Mouse (Mus musculus) heart, embryonic 16.5 days (tissue): Measurements from ENCODE around the gene Fgfr1op. TPM values are rescaled to one million over a fixed set of nuclear protein-coding genes. Genes with fewer than 3 reads are reported as not detected.

Experiments used
- ATAC-seq: fragments of 200-750 bp; cut with Nextera tagmentation; replicated peaks from 2 replicates; pipeline ENCODE4 v1.8.0; 2017; ENCODE audit warnings: moderate number of reproducible peaks; ENCODE audit not compliant: insufficient read depth, low FRiP score; ENCODE audit errors: extremely low read depth
- H3K27ac ChIP-seq: fragments of 300-500 bp; sonication (generic); 2 replicates; pipeline ENCODE4 v1.5.1; 2014; ENCODE audit warnings: mild to moderate bottlenecking, low read length, control low read depth, moderate library complexity
- H3K27me3 ChIP-seq: fragments of 300-500 bp; sonication (generic); 2 replicates; pipeline ENCODE4 v1.6.1; 2014; ENCODE audit warnings: low read length, mixed read lengths; ENCODE audit not compliant: control insufficient read depth, insufficient read depth
- H3K36me3 ChIP-seq: fragments of 300-500 bp; sonication (generic); 2 replicates; pipeline ENCODE4 v1.6.1; 2014; ENCODE audit not compliant: control insufficient read depth, insufficient read depth
- H3K4me1 ChIP-seq: fragments of 300-500 bp; sonication (generic); 2 replicates; pipeline ENCODE4 v1.6.1; 2014; ENCODE audit warnings: low read length, mixed read lengths; ENCODE audit not compliant: control insufficient read depth, insufficient read depth
- H3K4me2 ChIP-seq: fragments of 300-500 bp; sonication (generic); 2 replicates; pipeline ENCODE4 v1.6.1; 2014; ENCODE audit warnings: low read depth, mild to moderate bottlenecking, control low read depth, low read length
- H3K4me3 ChIP-seq: fragments of 300-500 bp; sonication (generic); 2 replicates; pipeline ENCODE4 v1.5.1; 2014; ENCODE audit warnings: mild to moderate bottlenecking, control low read depth, low read length
- H3K9ac ChIP-seq: fragments of 300-500 bp; sonication (generic); 2 replicates; pipeline ENCODE4 v1.6.1; 2014; ENCODE audit warnings: low read length, control low read depth
- H3K9me3 ChIP-seq: fragments of 300-500 bp; sonication (generic); replicated peaks from 2 replicates; pipeline ENCODE4 v1.6.1; 2016; ENCODE audit warnings: low read length; ENCODE audit not compliant: control insufficient read depth
- WGBS: fragments of 180-500 bp; shearing (Covaris S2); extraction: QIAGEN DNeasy Blood & Tissue Kit; methylation state at CpG from one replicate; pipeline ENCODE4 v1.1.7; 2014; 5-methylcytosine and 5-hydroxymethylcytosine counted together
- polyA plus RNA-seq: library from polyadenylated mRNA; unstranded; fragments of >200 nt; fragmentation: Nextera tagmentation; extraction: Ambion mirVana; gene quantifications from 2 replicates; pipeline ENCODE4 v1.2.1, GENCODE M21; 2015

The Fgfr1op gene
- polyA plus RNA-seq, 1 experiment from 2014 or later: 31.0 TPM

- no peaks in the 10 kb centered on the region for H3K36me3 ChIP-seq
- WGBS: 82% methylated on average over 11 of the region's 11 CpGs
- H3K4me2 ChIP-seq: no peak overlapping the region
- H3K27me3 ChIP-seq: peaks cover 9% of the 10 kb centered on the region
- ATAC-seq: no peak
- H3K9ac ChIP-seq: no peak overlapping the region
- no peaks in the 10 kb centered on the region for H3K4me1 ChIP-seq
- no peak overlapping the region for H3K27ac ChIP-seq
- no peak overlapping the region for H3K4me3 ChIP-seq
- H3K9me3 ChIP-seq: no peaks in the 10 kb centered on the region
These were observed 76.9 kb downstream of the Fgfr1op start for GRCm38 (mm10) chr17:8242186-8242585.

GRCm38 (mm10) chr17:8244124-8244523 is 78.8 kb downstream of the Fgfr1op start:
- Histone ChIP-seq H3K9me3 (no peaks in the 10 kb centered on the region), H3K9ac (no peak overlapping the region), H3K36me3 (no peaks in the 10 kb centered on the region), H3K27me3 (peaks cover 6% of the 10 kb centered on the region), H3K4me2 (no peak overlapping the region), H3K4me1 (no peaks in the 10 kb centered on the region), H3K4me3 (no peak overlapping the region), H3K27ac (no peak overlapping the region)
- 77% methylated on average over 2 of the region's 2 CpGs for WGBS
- ATAC-seq: no peak

GRCm38 (mm10) chr17:8246102-8246754 is 80.9 kb downstream of the Fgfr1op start:
- Histone ChIP-seq H3K4me3 (no peak overlapping the region), H3K9ac (no peak overlapping the region), H3K4me2 (no peak overlapping the region), H3K27me3 (peaks cover 10% of the 10 kb centered on the region), H3K27ac (no peak overlapping the region), H3K9me3 (no peaks in the 10 kb centered on the region), H3K4me1 (no peaks in the 10 kb centered on the region), H3K36me3 (no peaks in the 10 kb centered on the region)
- 63% methylated on average over 4 of the region's 4 CpGs for WGBS
- ATAC-seq: no peak

Other genes with a start within 250 kb of the Fgfr1op start
- 0.66 and 1.1 TPM in 2 replicates for gene Tagap, start 239.5 kb upstream of the Fgfr1op start, polyA plus RNA-seq
- 72.6 and 82.6 TPM in 2 replicates for gene Rsph3a, start 219.9 kb upstream of the Fgfr1op start, polyA plus RNA-seq
- gene Gm49673, start 17.7 kb upstream of the Fgfr1op start, polyA plus RNA-seq: not detected in 2 replicates
- 31.0 and 33.9 TPM in 2 replicates for gene Rnaset2a, start 17.4 kb upstream of the Fgfr1op start, polyA plus RNA-seq
- 0.46 and 0.64 TPM in 2 replicates for gene Ccr6, start 70.5 kb downstream of the Fgfr1op start, polyA plus RNA-seq
- gene Mpc1, start 117.4 kb downstream of the Fgfr1op start, polyA plus RNA-seq: 335 and 353 TPM in 2 replicates
- gene Sft2d1, start 145.6 kb downstream of the Fgfr1op start, polyA plus RNA-seq: 53.6 and 61.0 TPM in 2 replicates
- 0.21 and 0.30 TPM in 2 replicates for gene Prr18, start 172.0 kb downstream of the Fgfr1op start, polyA plus RNA-seq
- 1.3 and 2.3 TPM in 2 replicates for gene T2, start 190.5 kb downstream of the Fgfr1op start, polyA plus RNA-seq